Mouse (Mus musculus) adrenal gland (tissue): ENCODE measurements around the gene Tdrd12.
"Not testable (repeated sequence)": the region's sequence is repeated elsewhere in the genome, so short reads cannot be mapped to it uniquely, and the experiment has no call there.

Source experiments
- intact Hi-C: fragments of 180-260 bp; cut with DNase I; formaldehyde crosslinking; loops from one replicate; pipeline ENCODE4 v1.15.1; 2025

Gene Tdrd12

GRCm38 (mm10) chr7:35556205-35556603 is 18.7 kb upstream of the Tdrd12 start, which contains the start of gene Nudt19:
Gene Nudt19, minus strand, starts transcription at chr7:35556304.
- intact Hi-C loops, result no loop called here

GRCm38 (mm10) chr7:35555224-35556204 is 18.0 kb upstream of the Tdrd12 start:
- intact Hi-C loops, result loop anchor here (2.0 kb wide), 1 partner anchor 15 kb away; no protein-coding TSS in a partner anchor

- intact Hi-C loops, result loop anchor here (2.0 kb wide), 1 partner anchor 16 kb away; no protein-coding TSS in a partner anchor
Measured at GRCm38 (mm10) chr7:35554605-35555175, 17.1 kb upstream of the Tdrd12 start.

- intact Hi-C loops, result loop anchor here (2.0 kb wide), 1 partner anchor 17 kb away; no protein-coding TSS in a partner anchor
Measured at GRCm38 (mm10) chr7:35553751-35554604, 16.4 kb upstream of the Tdrd12 start.

GRCm38 (mm10) chr7:35545881-35546280 is 8.3 kb upstream of the Tdrd12 start:
- intact Hi-C loops, result no loop called here

- intact Hi-C loops, result no loop called here
Measured at GRCm38 (mm10) chr7:35535750-35536512, 1.6 kb downstream of the Tdrd12 start.

GRCm38 (mm10) chr7:35530544-35530943 is 7.0 kb downstream of the Tdrd12 start:
- intact Hi-C loops, result not testable (repeated sequence)

GRCm38 (mm10) chr7:35530026-35530425 is 7.5 kb downstream of the Tdrd12 start:
- intact Hi-C loops, result no loop called here

- intact Hi-C loops, result no loop called here
Measured at GRCm38 (mm10) chr7:35526795-35527194, 10.8 kb downstream of the Tdrd12 start.

- intact Hi-C loops, result no loop called here
Measured at GRCm38 (mm10) chr7:35501995-35502394, 35.5 kb downstream of the Tdrd12 start.

- intact Hi-C loops, result no loop called here
Measured at GRCm38 (mm10) chr7:35497516-35497915, 40.0 kb downstream of the Tdrd12 start.

- intact Hi-C loops, result no loop called here
Measured at GRCm38 (mm10) chr7:35491005-35491404, 46.5 kb downstream of the Tdrd12 start.

GRCm38 (mm10) chr7:35490186-35490585 is 47.4 kb downstream of the Tdrd12 start:
- intact Hi-C loops, result no loop called here

GRCm38 (mm10) chr7:35486553-35486952 is 51.0 kb downstream of the Tdrd12 start:
- intact Hi-C loops, result no loop called here

GRCm38 (mm10) chr7:35485126-35485525 is 52.4 kb downstream of the Tdrd12 start:
- intact Hi-C loops, result no loop called here

- intact Hi-C loops, result no loop called here
Measured at GRCm38 (mm10) chr7:35476457-35476856, 61.1 kb downstream of the Tdrd12 start.

GRCm38 (mm10) chr7:35470794-35471193 is 66.8 kb downstream of the Tdrd12 start:
- intact Hi-C loops, result no loop called here

- intact Hi-C loops, result no loop called here
Measured at GRCm38 (mm10) chr7:35467856-35468255, 69.7 kb downstream of the Tdrd12 start.

GRCm38 (mm10) chr7:35465027-35465426 is 72.5 kb downstream of the Tdrd12 start:
- intact Hi-C loops, result no loop called here

GRCm38 (mm10) chr7:35460971-35461370 is 76.6 kb downstream of the Tdrd12 start:
- intact Hi-C loops, result no loop called here
